Mouse (Mus musculus): ENCODE measurements around the gene Osbp2.

- TF ChIP-seq CTCF (IDR thresholded peaks at IDR 0.05; ENCODE audit: low read depth) (no peak), EP300 (IDR thresholded peaks at IDR 0.05; ENCODE audit: low read depth) (no peak)
These were observed 45.5 kb downstream of the Osbp2 start for GRCm38 (mm10) chr11:3817986-3818758.

All from liver, postnatal 0 days (tissue).